Mouse (Mus musculus) left cerebral cortex, postnatal 4 days (tissue): ENCODE data around the gene Nbeal2. TPM values are rescaled to one million over a fixed set of nuclear protein-coding genes. Genes with fewer than 3 reads are reported as not detected.

ENCODE experiments used
- DNase-seq: peaks from one replicate; pipeline ENCODE4 v3.0.0-alpha.2; 2022
- intact Hi-C: fragments of 180-260 bp; cut with DNase I; formaldehyde crosslinking; loops from one replicate; pipeline ENCODE4 v1.15.1; 2025
- total RNA-seq, 2 experiments: library from RNA; stranded (reverse); gene quantifications; 2 replicates each; pipeline ENCODE4 v1.2.3; 2021

The Nbeal2 gene
- total RNA-seq, 2 experiments from 2014 or later: 13.0 to 14.6 TPM

- intact Hi-C loops: no loop called here
Observed at GRCm38 (mm10) chr9:110678886-110679285, 24.9 kb upstream of the Nbeal2 start.

GRCm38 (mm10) chr9:110676492-110676911 lies 22.5 kb upstream of the Nbeal2 start:
- intact Hi-C loops: no loop called here
- no peak for DNase-seq

More at GRCm38 (mm10) chr9:110678886-110679285, 24.9 kb upstream of the Nbeal2 start:
- no peak for DNase-seq

- intact Hi-C loops: no loop called here
Observed at GRCm38 (mm10) chr9:110673107-110673752, 19.3 kb upstream of the Nbeal2 start.

GRCm38 (mm10) chr9:110672462-110673106 lies 18.6 kb upstream of the Nbeal2 start:
- no peak for DNase-seq
- intact Hi-C loops: no loop called here

More at GRCm38 (mm10) chr9:110673107-110673752, 19.3 kb upstream of the Nbeal2 start:
- DNase-seq: no peak

GRCm38 (mm10) chr9:110669785-110670184 lies 15.8 kb upstream of the Nbeal2 start:
- DNase-seq: no peak
- intact Hi-C loops: no loop called here

- intact Hi-C loops: no loop called here
Observed at GRCm38 (mm10) chr9:110668601-110669293, 14.8 kb upstream of the Nbeal2 start.

GRCm38 (mm10) chr9:110667219-110667836 lies 13.4 kb upstream of the Nbeal2 start:
- DNase-seq: no peak
- intact Hi-C loops: no loop called here

More at GRCm38 (mm10) chr9:110668601-110669293, 14.8 kb upstream of the Nbeal2 start:
- DNase-seq: no peak

- intact Hi-C loops: no loop called here
- DNase-seq: no peak
Observed at GRCm38 (mm10) chr9:110666374-110666773, 12.4 kb upstream of the Nbeal2 start.

GRCm38 (mm10) chr9:110665912-110666311 lies 12.0 kb upstream of the Nbeal2 start:
- intact Hi-C loops: no loop called here
- no peak for DNase-seq

- no peak for DNase-seq
- intact Hi-C loops: no loop called here
Observed at GRCm38 (mm10) chr9:110662844-110663243, 8.9 kb upstream of the Nbeal2 start.

- intact Hi-C loops: no loop called here
- DNase-seq: no peak
Observed at GRCm38 (mm10) chr9:110660856-110661612, 7.1 kb upstream of the Nbeal2 start.

- intact Hi-C loops: no loop called here
- no peak for DNase-seq
Observed at GRCm38 (mm10) chr9:110660208-110660607, 6.2 kb upstream of the Nbeal2 start.

GRCm38 (mm10) chr9:110659521-110659920 lies 5.6 kb upstream of the Nbeal2 start:
- intact Hi-C loops: no loop called here
- no peak for DNase-seq

- no peak for DNase-seq
- intact Hi-C loops: no loop called here
Observed at GRCm38 (mm10) chr9:110657474-110658078, 3.6 kb upstream of the Nbeal2 start.

- intact Hi-C loops: no loop called here
Observed at GRCm38 (mm10) chr9:110656249-110657221, 2.6 kb upstream of the Nbeal2 start, which contains the start of gene Ccdc12. TSS of gene Ccdc12 (plus strand) at chr9:110656503.

GRCm38 (mm10) chr9:110655651-110656007 lies 1.7 kb upstream of the Nbeal2 start:
- DNase-seq: no peak
- intact Hi-C loops: no loop called here

More at GRCm38 (mm10) chr9:110656249-110657221, 2.6 kb upstream of the Nbeal2 start, which contains the start of gene Ccdc12:
- DNase-seq: peak; percentile 95

- no peak for DNase-seq
- intact Hi-C loops: no loop called here
Observed at GRCm38 (mm10) chr9:110654726-110655650, 1.0 kb upstream of the Nbeal2 start.
